Mouse (Mus musculus) CH12.LX (cell line): ENCODE data around the gene Hoxb3. TPM values are rescaled to one million over a fixed set of nuclear protein-coding genes. Genes with fewer than 3 reads are reported as not detected.

Experiments used
- DNase-seq: peaks from one replicate; pipeline ENCODE4 v3.0.0-alpha.2; 2013; ENCODE audit errors: extremely low read depth
- H3K27ac ChIP-seq: 2 replicates; pipeline ENCODE4 v1.5.1; 2012; ENCODE audit warnings: low read depth, mild to moderate bottlenecking, control low read depth, moderate library complexity; ENCODE audit not compliant: insufficient read depth
- H3K27me3 ChIP-seq: replicated peaks from 2 replicates; pipeline ENCODE3; 2012; ENCODE audit warnings: inconsistent platforms
- H3K36me3 ChIP-seq, 2 experiments: replicated peaks in 1 of 2; 2 replicates each; pipeline versions ENCODE3 to v1.6.1; 2012; ENCODE audit warnings: inconsistent platforms in 1 of 2, low read length in 1 of 2, mild to moderate bottlenecking in 1 of 2, mixed read lengths in 1 of 2, moderate library complexity in 1 of 2; ENCODE audit not compliant: control insufficient read depth in 1 of 2, insufficient read depth in 1 of 2
- H3K4me1 ChIP-seq, 2 experiments: 2 replicates each; pipeline ENCODE4 v1.6.1; 2012; ENCODE audit warnings: inconsistent platforms in 1 of 2, moderate library complexity in 1 of 2; ENCODE audit not compliant: insufficient read depth in 2 of 2, control insufficient read depth in 1 of 2
- H3K4me2 ChIP-seq: 2 replicates; pipeline ENCODE4 v1.6.1; 2012; ENCODE audit warnings: low read depth, mild to moderate bottlenecking, control low read depth; ENCODE audit not compliant: poor library complexity, insufficient read depth, severe bottlenecking
- H3K4me3 ChIP-seq, 3 experiments: fragments of 150-350 bp in 1 of 3; sonication (generic) in 1 of 3; replicated peaks in 1 of 3; 2 replicates each; pipeline versions ENCODE3 to v1.5.1; 2011 to 2012; ENCODE audit warnings: low read depth in 2 of 3, low read length in 2 of 3, mild to moderate bottlenecking in 2 of 3, moderate library complexity in 2 of 3, control low read depth in 1 of 3, improper control_type of control experiment in 1 of 3, inconsistent platforms in 1 of 3, mixed read lengths in 1 of 3; ENCODE audit not compliant: poor library complexity in 1 of 3
- H3K79me2 ChIP-seq: replicated peaks from 2 replicates; pipeline ENCODE4 v1.6.1; 2012; ENCODE audit warnings: mild to moderate bottlenecking, moderate library complexity; ENCODE audit not compliant: control insufficient read depth, poor library complexity, insufficient read depth, severe bottlenecking; ENCODE audit errors: extremely low read depth
- H3K9ac ChIP-seq: 2 replicates; pipeline ENCODE4 v1.6.1; 2012; ENCODE audit warnings: low read depth, mild to moderate bottlenecking, control low read depth, moderate library complexity; ENCODE audit not compliant: insufficient read depth
- H3K9me3 ChIP-seq: replicated peaks from 2 replicates; pipeline ENCODE3; 2012; ENCODE audit warnings: low read length, inconsistent platforms, mixed read lengths
- BHLHE40 ChIP-seq: IDR thresholded peaks from 2 replicates; pipeline ENCODE4 v1.6.1; 2011; ENCODE audit warnings: mild to moderate bottlenecking, low read depth, low read length, improper control_type of control experiment
- CTCF ChIP-seq, 2 experiments: IDR thresholded peaks in 1 of 2; conservative IDR thresholded peaks in 1 of 2; 2 replicates each; pipeline ENCODE4 v1.5.1; 2011 to 2012; ENCODE audit warnings: low read depth in 2 of 2, low read length in 2 of 2, improper control_type of control experiment in 1 of 2, inconsistent platforms in 1 of 2, mild to moderate bottlenecking in 1 of 2, moderate library complexity in 1 of 2
- E2F4 ChIP-seq: IDR thresholded peaks from 2 replicates; pipeline ENCODE4 v1.6.1; 2011; ENCODE audit warnings: low read depth, low read length, improper control_type of control experiment; ENCODE audit not compliant: insufficient replicate concordance
- EP300 ChIP-seq: IDR thresholded peaks from 2 replicates; pipeline ENCODE4 v1.6.1; 2011; ENCODE audit warnings: low read length, improper control_type of control experiment
- ETS1 ChIP-seq: conservative IDR thresholded peaks from 2 replicates; pipeline ENCODE4 v1.6.1; 2012; ENCODE audit warnings: low read depth, mild to moderate bottlenecking, inconsistent platforms, low read length, improper control_type of control experiment, moderate library complexity
- JUN ChIP-seq: IDR thresholded peaks from 2 replicates; pipeline ENCODE4 v1.6.1; 2011; ENCODE audit warnings: low read depth, mild to moderate bottlenecking, low read length, improper control_type of control experiment, moderate library complexity; ENCODE audit not compliant: insufficient read depth
- JUND ChIP-seq: conservative IDR thresholded peaks from 2 replicates; pipeline ENCODE4 v1.6.1; 2011; ENCODE audit warnings: low read depth, low read length, improper control_type of control experiment
- MAFK ChIP-seq: IDR thresholded peaks from 2 replicates; pipeline ENCODE4 v1.6.1; 2011; ENCODE audit warnings: low read length, improper control_type of control experiment; ENCODE audit not compliant: insufficient replicate concordance
- MEF2A ChIP-seq: IDR thresholded peaks from 2 replicates; pipeline ENCODE4 v1.6.1; 2014; ENCODE audit warnings: low read depth, mild to moderate bottlenecking, inconsistent platforms, low read length, improper control_type of control experiment, borderline replicate concordance
- MXI1 ChIP-seq: IDR thresholded peaks from 2 replicates; pipeline ENCODE4 v1.6.1; 2011; ENCODE audit warnings: mild to moderate bottlenecking, low read depth, low read length, improper control_type of control experiment
- NRF1 ChIP-seq: IDR thresholded peaks from 2 replicates; pipeline ENCODE4 v1.6.1; 2014; ENCODE audit warnings: low read depth, mild to moderate bottlenecking, inconsistent platforms, low read length, improper control_type of control experiment, moderate library complexity
- PAX5 ChIP-seq: IDR thresholded peaks from 2 replicates; pipeline ENCODE4 v1.6.1; 2012; ENCODE audit warnings: low read length, inconsistent platforms, mixed read lengths
- POLR2A ChIP-seq: IDR thresholded peaks from 2 replicates; pipeline ENCODE4 v1.6.1; 2011; ENCODE audit warnings: low read depth, mild to moderate bottlenecking, improper control_type of control experiment, low read length
- POLR2AphosphoS2 ChIP-seq: IDR thresholded peaks from 2 replicates; pipeline ENCODE4 v1.6.1; 2011; ENCODE audit warnings: low read depth, low read length, improper control_type of control experiment
- RCOR1 ChIP-seq: conservative IDR thresholded peaks from 2 replicates; pipeline ENCODE4 v1.6.1; 2012; ENCODE audit warnings: low read depth, mild to moderate bottlenecking, inconsistent platforms, low read length, improper control_type of control experiment
- SMC3 ChIP-seq: IDR thresholded peaks from 2 replicates; pipeline ENCODE4 v1.6.1; 2011; ENCODE audit warnings: low read depth, low read length, improper control_type of control experiment
- UBTF ChIP-seq: IDR thresholded peaks from 2 replicates; pipeline ENCODE4 v1.6.1; 2012; ENCODE audit warnings: low read depth, mild to moderate bottlenecking, inconsistent platforms, low read length, improper control_type of control experiment, moderate library complexity
- USF2 ChIP-seq: conservative IDR thresholded peaks from 2 replicates; pipeline ENCODE4 v1.6.1; 2011; ENCODE audit warnings: low read depth, low read length, improper control_type of control experiment
- ZMIZ1 ChIP-seq: IDR thresholded peaks from 2 replicates; pipeline ENCODE4 v1.6.1; 2012; ENCODE audit warnings: low read depth, mild to moderate bottlenecking, inconsistent platforms, low read length, improper control_type of control experiment
- ZNF384 ChIP-seq: IDR thresholded peaks from 2 replicates; pipeline ENCODE4 v1.6.1; 2012; ENCODE audit warnings: low read depth, low read length, improper control_type of control experiment, inconsistent platforms
- dilution Hi-C: fragments of 300-500 bp; cut with MboI; formaldehyde crosslinking; loops from 2 replicates; pipeline ENCODE4 v1.14.3; 2020; ENCODE audit warnings: low sequenced_read_pairs; ENCODE audit not compliant: extremely low pct_unique_long_range_greater_than_20kb, extremely low pct_ligation_motif_present
- in situ Hi-C: fragments of 300-500 bp; cut with MboI; formaldehyde crosslinking; loops from 3 replicates; pipeline ENCODE4 v1.14.3; 2019; ENCODE audit warnings: low sequenced_read_pairs, low pct_ligation_motif_present, low pct_unique_long_range_greater_than_20kb, mixed read lengths
- polyA plus RNA-seq: library from polyadenylated mRNA; unstranded; fragments of >175 nt; gene quantifications from 2 replicates; pipeline ENCODE4 v1.2.1, GENCODE M21; 2012; ENCODE audit warnings: low read depth; ENCODE audit not compliant: insufficient read length
- total RNA-seq, 2 experiments: library from RNA; depleted of rRNA; stranded (reverse); fragments of 300-350 nt in 1 of 2; fragments of >200 nt in 1 of 2; gene quantifications; 2 replicates each; pipeline ENCODE4 v1.2.3; 2012 to 2014

Hoxb3 gene
- total and polyA plus RNA-seq, 3 experiments: 0.07 to 0.29 (median 0.21) TPM

GRCm38 (mm10) chr11:96350341-96350624 is 27.2 kb downstream of the Hoxb3 start, which contains the start of gene Hoxb2:
Gene Hoxb2 (plus strand): TSS chr11:96350525.
- peaks cover 12% of the 10 kb centered on the region for H3K9me3 ChIP-seq

GRCm38 (mm10) chr11:96350791-96351190 is 27.7 kb downstream of the Hoxb3 start:
- no peak overlapping the region for H3K9ac ChIP-seq
- peaks cover 0 to 12% of the 10 kb centered on the region in 2 experiments; a peak in 2 of 4 replicates for H3K4me1 ChIP-seq
- H3K27me3 ChIP-seq: peaks cover 34% of the 10 kb centered on the region
- in situ Hi-C loops: no loop called here
- no peak for DNase-seq
- TF ChIP-seq USF2 (no peak), PAX5 (no peak), POLR2A (no peak), ZMIZ1 (no peak), EP300 (no peak), MXI1 (no peak), JUN (no peak), JUND (no peak), POLR2AphosphoS2 (no peak), MAFK (no peak), BHLHE40 (no peak), ETS1 (no peak), E2F4 (no peak), NRF1 (no peak), UBTF (no peak)
- H3K79me2 ChIP-seq: no peaks in the 10 kb centered on the region
- no peak overlapping the region for H3K27ac ChIP-seq
- peaks cover 9% of the 10 kb centered on the region for H3K9me3 ChIP-seq
- H3K36me3 ChIP-seq: peaks cover 0 to 4% of the 10 kb centered on the region in 2 experiments
- no peak overlapping the region for H3K4me3 ChIP-seq
- dilution Hi-C loops: no loop called here
- H3K4me2 ChIP-seq: no peak overlapping the region

More at GRCm38 (mm10) chr11:96350341-96350624, 27.2 kb downstream of the Hoxb3 start, which contains the start of gene Hoxb2:
- H3K9ac ChIP-seq: no peak within 1 kb of the TSS
- H3K36me3 ChIP-seq: peaks cover 0 to 7% of the 10 kb centered on the region in 2 experiments
- H3K4me2 ChIP-seq: no peak within 1 kb of the TSS
- TF ChIP-seq SMC3: no peak
- TF ChIP-seq MEF2A: no peak
- TF ChIP-seq USF2: no peak
- TF ChIP-seq ZNF384: peak; percentile 85
- TF ChIP-seq CTCF (conservative IDR thresholded peaks at IDR 0.05 in 1 of 2, IDR thresholded peaks at IDR 0.05 in 1 of 2; ENCODE audit: low read depth in 2 of 2, low read length in 2 of 2): no peak
- TF ChIP-seq E2F4: no peak
- no peak for TF ChIP-seq BHLHE40
- no peak for TF ChIP-seq RCOR1
- in situ Hi-C loops: no loop called here
- H3K79me2 ChIP-seq: no peaks in the 10 kb centered on the region
- peaks cover 32% of the 10 kb centered on the region for H3K27me3 ChIP-seq
- no peak for DNase-seq
- dilution Hi-C loops: no loop called here
- H3K4me1 ChIP-seq: peaks cover 0 to 12% of the 10 kb centered on the region in 2 experiments; a peak in 2 of 4 replicates
- no peak within 1 kb of the TSS for H3K4me3 ChIP-seq
- no peak within 1 kb of the TSS for H3K27ac ChIP-seq
